Comparison of ENCODE assay signal across 9 mouse cellular contexts in genomic region chr13:59393231-59393938, GRCm38 (mm10).
DNase-seq lines count a peak whose midpoint lies in the region; ATAC-seq and TF ChIP-seq lines count a peak whose summit lies in the region.
"Had no signal": no experiment of that assay in that cellular context is flagged by ENCODE, and none has a peak within 500 bp of the region (broad histone marks: within the 10 kb centered on the region; RNA-seq: fewer than 3 reads in every experiment).

No protein-coding gene starts in this region.

- peak; percentile 11 for DNase-seq in gastrocnemius, adult 18-20 months (ENCODE audit: low spot score)
- DNase-seq in gastrocnemius, adult 8-10 months (ENCODE audit: low spot score in 2 of 2), result no peak
- peak; percentile 49 for DNase-seq in brain, embryonic 14.5 days (ENCODE audit: low read depth)
- peak; percentile 60 to 61 for DNase-seq in layer of hippocampus, adult 2 months (ENCODE audit: low spot score in 2 of 2)
- no peak for DNase-seq in spleen, adult 18-20 months
- no peak for DNase-seq in cerebellum, adult 9-10 months
- DNase-seq: thymus, adult 18-20 months had no signal

- no peak for ATAC-seq in monocyte, adult 5-6 weeks (replicated peaks; ENCODE audit: insufficient number of reproducible peaks, low FRiP score, low TSS enrichment, poor library complexity, severe bottlenecking)

- no peak for TF ChIP-seq CTCF in brain, embryonic 14.5 days (IDR thresholded peaks at IDR 0.05; ENCODE audit: borderline replicate concordance, extremely low read depth, insufficient read depth, insufficient read length)
- 0 out of 2 replicates have a peak, but pooled peaks have one; percentile 7 for TF ChIP-seq CTCF in layer of hippocampus, adult 2 months (conservative IDR thresholded peaks at IDR 0.05)
- no peak for TF ChIP-seq CTCF in olfactory bulb, adult 2 months (IDR thresholded peaks at IDR 0.05; ENCODE audit: insufficient read depth, low read depth, low read length)

- H3K27ac ChIP-seq in layer of hippocampus, adult 2 months, result peak overlapping the region; percentile 94
- peak overlapping the region; percentile 58 for H3K27ac ChIP-seq in olfactory bulb, adult 2 months (ENCODE audit: insufficient read depth, low read depth, low read length)

- H3K4me1 ChIP-seq in olfactory bulb, adult 2 months (ENCODE audit: control insufficient read depth, insufficient read depth, low read length), result peaks cover 10% of the 10 kb centered on the region

- H3K4me3 ChIP-seq in layer of hippocampus, adult 2 months, result peak overlapping the region; percentile 15; the same call in 1 of the 2 replicates
- no peak overlapping the region for H3K4me3 ChIP-seq in olfactory bulb, adult 2 months (ENCODE audit: insufficient read depth, low read depth, low read length)

- WGBS in olfactory bulb, adult 2 months, result 24% methylated on average over 12 of the region's 12 CpGs

- no peak for TF ChIP-seq POLR2A in brain, embryonic 14.5 days (IDR thresholded peaks at IDR 0.05; ENCODE audit: borderline replicate concordance, extremely low read depth, insufficient read depth, insufficient read length, poor library complexity, severe bottlenecking)
- TF ChIP-seq POLR2A in olfactory bulb, adult 2 months (IDR thresholded peaks at IDR 0.05; ENCODE audit: insufficient read depth, low read depth, low read length), result no peak

Comparison
In these comparisons a context has a peak if more than half of its experiments do, and no peak if none do; other contexts are left out.
1. DNase-seq: peak in gastrocnemius, adult 18-20 months (single experiment), brain, embryonic 14.5 days (single experiment) and layer of hippocampus, adult 2 months (2 of 2); none in gastrocnemius, adult 8-10 months (0 of 2), spleen, adult 18-20 months (0 of 2) and cerebellum, adult 9-10 months (single experiment).